Comparison of ENCODE assay signal across 9 mouse cellular contexts in genomic region chr2:142859452-142859851, GRCm38 (mm10). TPM values are rescaled to one million over a fixed set of nuclear protein-coding genes. Genes with fewer than 3 reads are reported as not detected.
A peak's percentile ranks its signal among the peaks of the same experiment; 100 is the strongest.
DNase-seq lines count a peak whose midpoint lies in the region; ATAC-seq and TF ChIP-seq lines count a peak whose summit lies in the region.
"Had no signal": no experiment of that assay in that cellular context is flagged by ENCODE, and none has a peak within 500 bp of the region (broad histone marks: within the 10 kb centered on the region; RNA-seq: fewer than 3 reads in every experiment).

No protein-coding gene starts in this region.

- H3K79me2 ChIP-seq in heart, adult 2 months (replicated peaks; ENCODE audit: control insufficient read depth, insufficient read depth, low read length) = peaks cover 2% of the 10 kb centered on the region; the same call in 1 of the 2 replicates

- H3K9me3 ChIP-seq in intestine, embryonic 14.5 days (ENCODE audit: control insufficient read depth, low read length) = no peaks in the 10 kb centered on the region
- H3K9me3 ChIP-seq in midbrain, embryonic 12.5 days = no peaks in the 10 kb centered on the region
- H3K9me3 ChIP-seq: heart, embryonic 15.5 days had no signal

- no peak for DNase-seq in heart, adult 2 months
- no peak for DNase-seq in heart, postnatal 25 days (ENCODE audit: low spot score)
- DNase-seq in adipocyte (ENCODE audit: low spot score) = peak; percentile 79
- DNase-seq in embryo, embryonic 11 days = peak; percentile 79
- peak; percentile 69 for DNase-seq in intestine, embryonic 14.5 days (ENCODE audit: low spot score)
- DNase-seq in left cerebral cortex, adult 8-10 months (ENCODE audit: low spot score in 2 of 2) = peak; percentile 13 to 27
- DNase-seq in thymus, postnatal 4 days = peak; percentile 23

- intact Hi-C loops in heart, adult 2 months (cut with DNase I) = loop anchor here (1.0 to 2.0 kb wide), 2 partner anchors 108 to 233 kb away; no protein-coding TSS in a partner anchor
- intact Hi-C loops in heart, postnatal 25 days (cut with DNase I) = loop anchor here (1.0 to 2.0 kb wide), 2 partner anchors 108 to 233 kb away; no protein-coding TSS in a partner anchor

- H3K36me3 ChIP-seq in heart, adult 2 months (ENCODE audit: control insufficient read depth, insufficient read depth, low read length) = no peaks in the 10 kb centered on the region
- peaks cover 4% of the 10 kb centered on the region; the same call in 1 of the 2 replicates for H3K36me3 ChIP-seq in intestine, embryonic 14.5 days (ENCODE audit: control insufficient read depth, insufficient read depth, low read length)
- no peaks in the 10 kb centered on the region for H3K36me3 ChIP-seq in midbrain, embryonic 12.5 days

- peak; percentile 89 for TF ChIP-seq CTCF in heart, adult 2 months (IDR thresholded peaks at IDR 0.05)

- ATAC-seq in intestine, embryonic 14.5 days (replicated peaks; ENCODE audit: low FRiP score, low TSS enrichment, low read depth) = peak; percentile 55; the same call in 1 of the 2 replicates
- peak; percentile 54; the same call in 1 of the 2 replicates for ATAC-seq in midbrain, embryonic 12.5 days (ENCODE audit: low FRiP score, low read depth)

- no peaks in the 10 kb centered on the region for H3K27me3 ChIP-seq in heart, adult 2 months (ENCODE audit: control insufficient read depth, insufficient read depth, low read length)
- no peaks in the 10 kb centered on the region for H3K27me3 ChIP-seq in intestine, embryonic 14.5 days (replicated peaks; ENCODE audit: control insufficient read depth, insufficient read depth, low read length)
- no peaks in the 10 kb centered on the region for H3K27me3 ChIP-seq in midbrain, embryonic 12.5 days
- H3K27me3 ChIP-seq: heart, embryonic 15.5 days had no signal

- H3K9ac ChIP-seq in heart, adult 2 months (ENCODE audit: low read depth, low read length) = no peak overlapping the region
- no peak overlapping the region for H3K9ac ChIP-seq in intestine, embryonic 14.5 days (ENCODE audit: low read length)
- H3K9ac ChIP-seq in midbrain, embryonic 12.5 days (replicated peaks) = no peak overlapping the region
- H3K9ac ChIP-seq: heart, embryonic 15.5 days had no signal

- no peak for TF ChIP-seq EP300 in heart, adult 2 months (IDR thresholded peaks at IDR 0.05; ENCODE audit: insufficient read depth, low read depth, low read length)

- no peak overlapping the region for H3K4me3 ChIP-seq in heart, adult 2 months
- no peak overlapping the region for H3K4me3 ChIP-seq in intestine, embryonic 14.5 days (ENCODE audit: low read depth, low read length)
- no peak overlapping the region for H3K4me3 ChIP-seq in midbrain, embryonic 12.5 days
- H3K4me3 ChIP-seq: heart, embryonic 15.5 days had no signal

- 71% methylated on average over 4 of the region's 4 CpGs for WGBS in heart, adult 2 months
- 66% methylated on average over 4 of the region's 4 CpGs for WGBS in intestine, embryonic 14.5 days
- WGBS in midbrain, embryonic 12.5 days = 63% methylated on average over 4 of the region's 4 CpGs

- H3K27ac ChIP-seq in heart, adult 2 months = no peak overlapping the region
- no peak overlapping the region for H3K27ac ChIP-seq in intestine, embryonic 14.5 days (ENCODE audit: low read depth)
- no peak overlapping the region for H3K27ac ChIP-seq in midbrain, embryonic 12.5 days (replicated peaks)
- H3K27ac ChIP-seq: heart, embryonic 15.5 days had no signal

- TF ChIP-seq POLR2A in heart, adult 2 months (IDR thresholded peaks at IDR 0.05; ENCODE audit: insufficient read depth, low read depth, low read length) = no peak

- H3K4me2 ChIP-seq in intestine, embryonic 14.5 days (ENCODE audit: low read length) = no peak overlapping the region
- H3K4me2 ChIP-seq in midbrain, embryonic 12.5 days (replicated peaks) = no peak overlapping the region
- H3K4me2 ChIP-seq: heart, embryonic 15.5 days had no signal

- no peaks in the 10 kb centered on the region for H3K4me1 ChIP-seq in heart, adult 2 months (ENCODE audit: control insufficient read depth, insufficient read depth, low read length)
- H3K4me1 ChIP-seq in intestine, embryonic 14.5 days (replicated peaks; ENCODE audit: control insufficient read depth, insufficient read depth, low read length) = no peaks in the 10 kb centered on the region
- H3K4me1 ChIP-seq in midbrain, embryonic 12.5 days = no peaks in the 10 kb centered on the region
- H3K4me1 ChIP-seq: heart, embryonic 15.5 days had no signal

RNA-seq across cellular contexts. Expression of gene Kif16b, which starts 41.9 kb away (rescaled TPM):
- total RNA-seq in heart, adult 2 months (2021) = 10 to 100 TPM; 32.3 to 38.3 TPM
- polyA plus RNA-seq in heart, adult 2 months (2012; rRNA removed) = 16.1 and 22.1 TPM in 2 replicates
- total RNA-seq in heart, postnatal 25 days (2021) = 10 to 100 TPM; 28.7 to 29.8 TPM
- 12.3 and 12.7 TPM in 2 replicates for polyA plus RNA-seq in intestine, embryonic 14.5 days (2014; fragmentation: Nextera tagmentation; extraction: Ambion mirVana)
- total RNA-seq in left cerebral cortex, adult 8-10 months (2022) = 10 to 100 TPM; 17.0 to 18.0 (median 17.4) TPM
- 7.3 and 7.6 TPM in 2 replicates for polyA plus RNA-seq in midbrain, embryonic 12.5 days (2016; fragmentation: Nextera tagmentation; extraction: Ambion mirVana)

Comparison
In these comparisons a context has a peak if more than half of its experiments do, and no peak if none do; other contexts are left out.
1. DNase-seq: peak in adipocyte (single experiment), embryo, embryonic 11 days (single experiment), intestine, embryonic 14.5 days (single experiment), left cerebral cortex, adult 8-10 months (2 of 2) and thymus, postnatal 4 days (single experiment); none in heart, adult 2 months (0 of 2) and heart, postnatal 25 days (single experiment).